Mouse (Mus musculus): ENCODE measurements at regions not wholly inside any gene's neighbourhood (a gene's known extent, or its start where the extent isn't known, plus 50 kb on each side); places are given as distances from the start of the nearest gene placed in this dataset.

DNA sequence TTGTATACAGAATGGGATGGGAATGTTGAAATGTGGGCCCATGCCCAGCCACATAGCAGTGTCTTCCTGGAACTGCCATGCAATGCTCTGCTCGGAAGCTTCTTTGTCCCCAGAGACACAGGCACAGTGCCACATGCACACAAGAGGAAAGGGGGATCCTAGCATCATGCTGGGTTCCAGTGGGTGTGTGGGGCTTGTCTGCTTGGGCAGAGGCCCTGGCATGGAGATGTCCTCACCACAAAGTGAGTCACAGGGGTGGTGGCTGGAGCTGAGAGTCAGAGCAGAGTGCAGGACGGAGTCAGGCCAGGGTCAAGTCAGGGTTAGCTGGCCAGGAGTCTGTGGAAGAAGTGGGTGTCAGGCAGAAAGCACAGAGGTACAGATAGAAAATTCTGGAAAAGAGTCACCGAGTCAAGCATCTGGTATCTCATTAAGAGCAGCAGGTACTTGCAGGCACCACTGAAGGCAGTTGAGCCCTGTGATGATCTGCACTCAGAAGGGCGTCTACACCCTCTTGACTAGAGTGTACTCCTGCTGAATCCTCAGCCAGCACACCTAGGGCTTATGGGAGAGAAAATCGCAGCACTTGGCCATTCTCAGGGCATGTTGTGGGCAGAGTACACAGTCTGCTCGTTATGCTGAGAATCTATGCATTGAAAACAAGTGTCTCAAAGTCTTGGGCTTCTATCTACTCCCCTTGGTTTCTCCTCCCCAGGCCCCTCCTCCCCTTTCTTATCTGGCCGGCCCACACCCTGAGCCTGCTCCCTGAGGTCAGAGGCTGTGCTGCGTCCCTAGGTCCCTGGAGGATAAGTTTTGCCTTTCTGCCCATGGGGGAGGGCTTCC, 85.3 kb downstream of the Ackr3 start:
- no peak for TF ChIP-seq CTCF (IDR thresholded peaks at IDR 0.05; ENCODE audit: low read depth, low read length)
- TF ChIP-seq GATA1 (IDR thresholded peaks at IDR 0.05; ENCODE audit: borderline replicate concordance, low read length) = no peak
- no peak for TF ChIP-seq POLR2AphosphoS5 (IDR thresholded peaks at IDR 0.05; ENCODE audit: insufficient replicate concordance, low read depth, low read length)
